Mouse (Mus musculus) bone marrow macrophage, adult 2 months (primary cell): ENCODE data around the gene Etfrf1.

Source experiments
- CTCF ChIP-seq: IDR thresholded peaks from 2 replicates; pipeline ENCODE4 v1.5.1; 2012; ENCODE audit warnings: low read depth, mild to moderate bottlenecking, low read length, moderate library complexity
- POLR2A ChIP-seq: IDR thresholded peaks from 2 replicates; pipeline ENCODE4 v1.6.1; 2012; ENCODE audit warnings: mild to moderate bottlenecking, low read depth, low read length, borderline replicate concordance

GRCm38 (mm10) chr6:145262314-145262713 lies 51.4 kb downstream of the Etfrf1 start:
- no peak for TF ChIP-seq CTCF
- no peak for TF ChIP-seq POLR2A
